Mouse (Mus musculus) MEL (cell line): ENCODE measurements around the gene Ahcyl1.

Experiments used
- CTCF ChIP-seq, 3 experiments: IDR thresholded peaks in 2 of 3; conservative IDR thresholded peaks in 1 of 3; 2 replicates each; pipeline ENCODE4 v1.5.1; 2011 to 2012; ENCODE audit warnings: low read length in 3 of 3, low read depth in 2 of 3, mild to moderate bottlenecking in 2 of 3, improper control_type of control experiment in 1 of 3, inconsistent platforms in 1 of 3, mixed read lengths in 1 of 3, moderate library complexity in 1 of 3; ENCODE audit not compliant: control insufficient read depth in 1 of 3, insufficient read depth in 1 of 3, poor library complexity in 1 of 3, severe bottlenecking in 1 of 3
- MYB ChIP-seq: IDR thresholded peaks from 2 replicates; pipeline ENCODE4 v1.6.1; 2011; ENCODE audit warnings: mild to moderate bottlenecking, low read depth, low read length, improper control_type of control experiment

DNA sequence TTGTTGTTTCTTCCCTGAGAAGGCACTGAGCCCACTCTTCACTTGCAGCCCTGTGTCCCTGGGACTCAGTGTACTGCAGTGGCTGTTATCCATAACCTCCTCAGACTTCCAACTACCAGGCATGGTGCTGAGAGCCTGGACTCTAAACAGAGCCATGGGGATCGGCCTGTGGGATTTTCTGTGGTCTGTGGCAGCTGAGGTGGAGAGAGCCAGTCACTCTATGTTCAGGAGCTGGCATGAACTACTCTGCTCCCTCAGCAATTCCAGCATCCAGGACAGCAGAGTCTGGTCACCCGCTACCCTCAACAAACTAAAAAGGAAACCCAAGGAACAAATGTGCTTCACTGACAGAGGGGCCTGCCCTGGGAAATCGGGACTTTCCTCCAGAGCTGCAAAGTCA is 43.1 kb upstream of the Ahcyl1 start:
- no peak for TF ChIP-seq CTCF (IDR thresholded peaks at IDR 0.05 in 2 of 3, conservative IDR thresholded peaks at IDR 0.05 in 1 of 3; ENCODE audit: control insufficient read depth in 1 of 3, insufficient read depth in 1 of 3, low read depth in 2 of 3, low read length in 3 of 3, poor library complexity in 1 of 3, severe bottlenecking in 1 of 3)
- TF ChIP-seq MYB, result no peak
